Mouse (Mus musculus): ENCODE data around the gene Insrr.
A peak's percentile ranks its signal among the peaks of the same experiment; 100 is the strongest.
"Not testable (repeated sequence)": the region's sequence is repeated elsewhere in the genome, so short reads cannot be mapped to it uniquely, and the experiment has no call there.

Gene Insrr

GRCm38 (mm10) chr3:87779086-87779485 is 17.7 kb upstream of the Insrr start:
- DNase-seq: no peak

DNA sequence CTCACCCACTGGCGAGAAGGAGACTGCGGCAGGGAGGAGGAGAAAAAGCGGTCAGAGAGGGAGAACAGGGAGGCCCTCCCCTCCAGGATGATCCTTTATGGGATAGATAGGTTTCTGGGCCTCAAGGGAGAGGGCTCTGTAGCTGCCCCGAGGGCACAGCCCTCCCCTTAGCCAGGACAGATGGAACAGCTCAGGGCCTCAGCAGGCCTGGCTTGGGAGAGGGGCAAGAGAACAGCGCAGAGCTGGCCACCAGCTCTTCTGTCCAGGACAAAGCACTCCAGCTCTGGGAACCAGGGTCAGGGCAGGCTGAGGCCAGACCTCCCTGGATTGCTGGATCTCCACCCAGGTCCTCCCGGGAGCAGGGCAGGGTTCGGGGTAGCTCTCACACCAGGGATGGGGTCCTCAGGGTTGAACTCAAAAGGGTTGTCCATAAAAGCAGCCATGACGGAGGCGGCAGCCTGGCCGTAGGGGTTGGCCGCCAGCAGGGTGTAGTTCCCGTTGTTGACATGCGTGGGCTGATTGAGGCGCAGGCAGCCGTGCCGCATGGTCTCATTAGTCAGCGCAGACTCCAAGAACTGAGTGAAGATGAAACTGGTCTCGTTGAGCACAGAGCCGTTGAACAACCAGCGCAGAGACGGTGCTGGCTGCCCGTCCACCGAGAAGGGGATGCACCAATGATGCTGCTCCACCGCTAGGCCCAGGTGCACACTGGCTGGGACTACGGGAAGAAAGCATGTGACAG is 13.3 kb upstream of the Insrr start:
- DNase-seq: no peak

- no peak for DNase-seq
Observed at GRCm38 (mm10) chr3:87785156-87785555, 11.6 kb upstream of the Insrr start.

- peak; percentile 22 for DNase-seq
Observed at GRCm38 (mm10) chr3:87785626-87786214, 11.0 kb upstream of the Insrr start.

DNA sequence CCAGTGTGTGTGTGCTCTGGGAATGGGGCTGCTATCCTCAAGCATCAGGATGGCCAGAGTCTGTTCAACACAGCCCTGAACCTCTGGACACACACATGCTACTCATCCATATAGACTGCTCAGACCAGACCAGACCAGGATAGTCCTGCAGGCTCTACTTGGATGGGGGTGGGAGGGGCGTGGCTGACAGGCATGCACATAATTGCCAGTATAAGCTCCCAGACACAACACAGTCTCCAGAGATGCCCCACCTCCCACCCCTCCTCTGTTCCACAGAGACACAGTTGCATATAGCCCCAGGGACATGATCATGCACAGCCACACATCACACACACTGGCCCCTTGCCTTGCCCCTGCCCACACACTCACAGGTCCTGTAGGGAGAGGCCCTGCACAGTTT is 7.5 kb upstream of the Insrr start:
- no peak for DNase-seq

GRCm38 (mm10) chr3:87789768-87790167 is 7.0 kb upstream of the Insrr start:
- DNase-seq: no peak

GRCm38 (mm10) chr3:87794922-87795325 is 1.8 kb upstream of the Insrr start, which contains the start of gene Ntrk1:
Ntrk1 (minus strand) TSS chr3:87795162.
- DNase-seq: peak; percentile 11

DNA sequence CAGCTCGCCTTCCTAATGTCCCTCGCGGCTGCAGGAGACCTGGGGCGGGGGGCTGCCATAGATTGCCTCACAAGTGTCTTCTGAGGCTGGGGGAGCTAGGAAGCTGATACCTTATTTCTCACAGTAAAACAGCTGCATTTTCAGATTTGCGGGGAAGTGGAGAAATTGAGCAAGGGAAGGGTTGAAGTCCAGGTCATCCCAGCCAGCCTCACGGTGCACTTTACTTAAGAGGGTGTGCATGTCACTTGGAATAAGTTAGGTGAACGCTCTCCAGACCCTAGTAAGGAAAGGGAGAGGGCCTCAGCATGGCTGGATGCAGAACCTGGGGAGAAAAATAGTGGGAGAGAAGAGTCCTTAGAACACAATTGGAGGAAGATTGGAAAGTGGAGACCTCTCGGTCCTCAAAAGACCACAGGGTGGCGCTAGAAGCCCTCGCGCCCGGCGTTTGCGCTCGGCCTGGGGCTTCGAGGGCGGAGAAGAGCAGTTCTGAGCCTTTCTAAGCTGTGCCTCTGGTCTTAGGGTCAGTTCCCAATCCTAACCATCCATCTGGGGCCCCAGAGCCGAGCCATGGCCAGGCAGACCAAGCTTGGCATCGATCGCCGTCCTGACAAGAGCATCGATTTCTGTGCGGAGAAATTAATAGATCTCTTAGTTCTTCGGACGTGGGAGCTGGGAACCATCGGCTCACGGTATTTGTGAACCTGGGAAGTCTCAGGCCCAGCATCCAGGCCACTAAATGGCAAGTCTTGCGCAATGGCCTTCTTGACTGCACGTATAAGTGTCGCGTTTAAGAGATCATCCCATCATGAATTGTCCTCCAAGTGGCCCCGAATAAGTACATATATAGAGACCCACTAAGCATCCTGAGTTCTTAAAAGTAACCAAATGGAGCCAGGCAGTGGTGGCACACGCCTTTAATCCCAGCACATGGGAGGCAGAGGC is 1.1 kb upstream of the Insrr start:
- peak; percentile 80 for DNase-seq

- no peak for DNase-seq
Observed at GRCm38 (mm10) chr3:87801681-87802080, 4.9 kb downstream of the Insrr start.

DNA sequence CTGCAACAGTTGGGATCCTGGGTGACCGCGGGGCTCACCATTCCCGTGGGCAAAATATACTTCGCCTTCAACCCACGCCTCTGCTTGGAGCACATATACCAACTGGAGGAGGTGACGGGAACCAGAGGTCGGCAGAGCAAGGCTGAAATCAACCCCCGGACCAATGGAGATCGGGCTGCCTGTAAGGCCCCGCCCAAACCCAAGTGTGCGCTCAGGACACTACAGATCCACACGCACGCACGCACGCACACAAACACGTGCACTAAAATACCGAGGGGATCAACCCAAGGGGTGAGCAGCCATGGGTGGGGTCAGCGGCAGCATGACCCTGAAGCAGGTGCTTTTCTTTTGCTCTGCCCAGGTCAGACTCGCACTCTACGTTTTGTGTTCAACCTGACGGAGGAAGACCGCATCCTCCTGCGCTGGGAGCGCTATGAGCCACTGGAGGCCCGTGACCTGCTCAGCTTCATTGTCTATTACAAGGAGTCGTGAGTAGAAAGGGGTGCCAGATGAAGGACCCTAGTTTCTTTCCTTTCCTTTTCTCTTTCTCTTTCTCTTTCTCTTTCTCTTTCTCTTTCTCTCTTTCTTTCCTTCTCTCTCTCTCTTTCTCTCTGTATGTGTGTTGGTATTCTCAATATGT is 7.4 kb downstream of the Insrr start:
- DNase-seq: no peak

DNA sequence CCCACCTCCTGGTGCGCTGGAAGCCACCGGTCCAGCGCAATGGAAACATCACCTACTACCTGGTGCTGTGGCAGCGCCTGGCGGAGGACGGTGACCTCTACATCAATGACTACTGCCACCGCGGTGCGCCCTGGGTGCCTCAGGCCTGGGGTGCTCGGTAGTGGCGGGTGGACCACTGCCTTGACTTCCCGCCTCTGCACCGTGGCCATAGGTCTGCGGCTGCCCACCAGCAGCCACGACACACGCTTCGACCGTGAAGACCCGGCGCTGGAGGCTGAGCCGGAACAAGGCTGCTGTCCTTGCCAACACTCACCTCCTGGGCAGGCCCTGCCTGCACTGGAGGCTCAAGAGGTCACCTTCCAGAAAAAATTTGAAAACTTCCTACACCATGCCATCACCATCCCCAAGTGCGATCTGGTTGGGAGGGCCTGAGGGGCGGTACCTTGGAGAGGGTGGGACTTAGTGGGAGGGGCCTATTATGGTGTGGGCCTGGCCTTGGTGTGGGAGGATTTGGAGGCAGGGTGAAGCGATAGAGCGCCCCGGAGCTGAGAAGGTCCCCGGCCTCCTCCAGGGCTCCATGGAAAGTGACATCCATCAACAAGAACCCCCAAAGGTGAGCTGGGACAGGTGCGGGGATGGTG is 12.7 kb downstream of the Insrr start:
- peak; percentile 35 for DNase-seq

DNA sequence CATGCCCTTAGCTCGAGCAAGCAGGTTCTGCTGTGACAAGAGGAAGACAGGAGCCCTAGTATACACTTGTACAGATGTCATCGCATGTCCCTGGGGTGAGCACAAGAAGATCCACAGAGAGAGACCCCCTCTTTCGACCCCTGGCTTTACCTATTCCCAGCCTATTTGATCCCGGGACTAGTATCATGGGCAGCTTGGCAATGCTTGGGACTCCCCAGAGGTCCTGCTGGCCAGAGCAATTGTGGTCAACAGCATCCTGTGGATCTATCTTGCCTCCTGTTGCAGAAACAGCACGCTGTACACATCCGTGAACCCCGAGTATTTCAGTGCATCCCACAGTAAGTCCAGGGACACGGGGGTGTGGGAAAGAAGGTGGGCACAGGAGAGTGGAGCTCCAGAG is 14.5 kb downstream of the Insrr start:
- no peak for DNase-seq

- DNase-seq: no peak
Observed at GRCm38 (mm10) chr3:87812413-87812812, 15.7 kb downstream of the Insrr start.

DNA sequence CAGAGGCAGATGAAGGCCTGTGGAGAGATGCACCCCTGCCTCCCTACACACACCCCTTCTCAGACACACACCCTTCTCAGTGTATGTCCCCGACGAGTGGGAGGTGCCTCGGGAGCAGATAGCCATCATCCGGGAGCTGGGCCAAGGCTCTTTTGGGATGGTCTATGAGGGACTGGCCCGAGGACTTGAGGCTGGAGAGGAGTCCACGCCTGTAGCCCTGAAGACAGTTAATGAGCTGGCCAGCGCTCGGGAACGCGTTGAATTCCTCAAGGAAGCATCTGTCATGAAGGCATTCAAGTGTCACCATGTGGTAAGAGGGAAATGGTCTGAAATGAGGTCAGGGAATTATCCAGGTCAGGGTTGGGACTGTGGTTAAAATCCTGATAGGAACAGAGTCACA is 16.1 kb downstream of the Insrr start:
- DNase-seq: no peak

GRCm38 (mm10) chr3:87816166-87816565 is 19.4 kb downstream of the Insrr start:
- DNase-seq: peak; percentile 15

DNA sequence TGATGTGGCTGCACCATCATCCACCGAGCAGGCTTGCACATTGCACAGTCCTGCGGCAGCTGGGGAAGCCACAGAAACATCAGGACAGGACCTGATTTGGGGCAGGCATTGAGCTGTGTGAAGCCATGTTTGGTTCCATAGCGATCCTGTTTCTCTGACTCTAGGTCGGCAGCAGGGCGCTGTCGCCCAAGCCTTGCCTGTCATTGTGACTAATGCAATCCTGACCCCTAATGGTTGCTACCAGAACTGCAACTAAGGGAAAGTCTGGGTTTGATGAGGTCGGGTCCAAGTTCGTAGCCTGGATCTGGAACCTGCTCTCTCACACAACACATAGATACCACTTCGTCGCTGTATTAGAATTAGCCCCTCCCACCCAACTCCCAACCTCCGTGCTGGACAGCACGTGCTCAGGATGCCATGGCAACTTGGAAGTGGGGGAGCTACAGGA is 19.9 kb downstream of the Insrr start:
- DNase-seq: peak; percentile 84

- DNase-seq: no peak
Observed at GRCm38 (mm10) chr3:87818226-87818625, 21.5 kb downstream of the Insrr start.

DNA sequence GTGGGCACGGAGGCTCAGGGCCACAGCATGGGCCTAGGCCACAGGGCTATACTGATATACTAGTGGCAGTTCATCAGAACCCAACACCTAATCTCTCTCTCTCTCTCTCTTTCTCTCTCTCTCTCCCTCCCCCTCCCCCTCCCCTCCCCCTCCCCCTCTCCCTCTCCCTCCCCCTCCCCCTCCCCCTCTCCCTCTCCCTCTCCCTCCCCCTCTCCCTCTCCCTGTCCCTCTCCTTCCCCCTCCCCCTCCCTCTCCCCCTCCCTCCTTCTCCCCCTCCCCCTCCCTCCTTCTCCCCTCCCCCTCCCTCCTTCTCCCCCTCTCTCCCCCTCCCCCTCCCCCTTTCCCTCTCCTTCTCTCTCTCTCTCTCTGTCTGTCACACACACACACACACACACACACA is 27.5 kb downstream of the Insrr start, which contains the start of gene Pear1:
Gene Pear1, minus strand, starts transcription at position 101 of the 400 bp plus-strand sequence.
- DNase-seq: not testable (repeated sequence)

DNA sequence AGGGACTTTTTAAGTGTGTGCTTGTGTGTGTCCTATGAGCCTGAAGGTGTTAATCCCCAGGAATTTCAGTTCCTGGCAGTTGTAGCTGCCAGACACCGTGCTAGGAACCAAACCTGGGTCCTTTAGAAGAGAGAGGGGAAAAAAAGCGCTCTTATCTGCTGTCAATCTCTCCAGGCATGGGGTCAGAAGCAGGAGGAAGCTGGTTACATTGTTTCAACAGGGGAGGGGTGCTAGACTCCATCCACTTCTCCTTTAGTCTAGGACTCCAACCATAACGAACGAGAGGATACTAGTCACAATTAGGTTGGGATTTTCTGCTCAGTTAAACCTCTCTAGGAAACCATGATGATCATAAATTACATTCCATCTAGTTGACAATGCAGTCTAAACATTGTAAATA is 31.7 kb downstream of the Insrr start:
- no peak for DNase-seq

DNA sequence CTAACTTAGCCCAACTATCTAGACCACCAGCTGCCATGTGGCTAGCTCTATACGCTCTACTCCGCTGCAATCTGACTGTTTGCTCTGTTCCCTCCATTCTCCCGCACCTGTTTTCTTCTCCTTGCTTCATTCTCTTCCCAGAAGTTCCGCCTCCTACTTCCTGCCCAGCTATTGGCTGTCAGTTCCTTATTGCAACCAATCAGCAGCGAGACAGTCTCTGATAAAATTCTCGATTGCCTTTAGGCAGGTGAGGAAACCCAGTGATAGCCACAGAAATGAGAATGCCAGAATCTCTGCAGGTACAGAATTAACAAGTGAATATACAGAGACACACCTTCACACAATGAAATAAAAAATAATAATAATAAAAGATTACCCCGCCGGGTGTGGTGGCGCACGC is 32.3 kb downstream of the Insrr start:
- no peak for DNase-seq

GRCm38 (mm10) chr3:87832109-87832859 is 35.5 kb downstream of the Insrr start:
- no peak for DNase-seq

- no peak for DNase-seq
Observed at GRCm38 (mm10) chr3:87833482-87833881, 36.7 kb downstream of the Insrr start.
